Mouse (Mus musculus): ENCODE results near the gene Clic5. TPM values are rescaled to one million over a fixed set of nuclear protein-coding genes. Genes with fewer than 3 reads are reported as not detected.

The Clic5 gene
- total and polyA plus RNA-seq, 3 experiments, result 33.2 to 171 (median 128) TPM

DNA sequence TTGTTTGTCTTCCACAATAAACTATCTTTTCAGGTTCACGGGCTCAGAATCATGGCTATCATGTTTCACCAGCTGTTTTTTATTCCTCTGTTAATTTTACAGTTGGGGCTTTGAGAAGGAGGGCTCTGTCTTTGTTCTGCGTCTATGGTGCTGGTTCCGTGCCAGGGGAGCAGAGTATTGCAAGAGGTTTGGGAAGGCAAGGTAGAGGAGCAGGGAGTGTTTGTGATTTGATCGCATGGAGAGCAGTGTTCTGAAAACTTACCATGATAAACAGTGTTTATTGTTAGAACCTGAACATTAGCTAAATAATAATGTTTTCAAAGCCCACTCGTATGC lies 139.7 kb downstream of the Clic5 start:
- 82% methylated on average over 5 of the region's 5 CpGs for WGBS
- Histone ChIP-seq H3K4me3 (no peak overlapping the region), H3K36me3 (ENCODE audit: control insufficient read depth, insufficient read depth, low read length) (no peaks in the 10 kb centered on the region), H3K27me3 (ENCODE audit: control insufficient read depth, insufficient read depth, low read length) (no peaks in the 10 kb centered on the region), H3K27ac (no peak overlapping the region), H3K9ac (ENCODE audit: low read depth, low read length) (no peak overlapping the region), H3K4me1 (ENCODE audit: control insufficient read depth, insufficient read depth, low read length) (no peaks in the 10 kb centered on the region), H3K79me2 (replicated peaks; ENCODE audit: control insufficient read depth, insufficient read depth, low read length) (no peaks in the 10 kb centered on the region)
- TF ChIP-seq POLR2A (IDR thresholded peaks at IDR 0.05; ENCODE audit: insufficient read depth, low read depth, low read length), result no peak
- no peak for TF ChIP-seq EP300 (IDR thresholded peaks at IDR 0.05; ENCODE audit: insufficient read depth, low read depth, low read length)
- no peak for TF ChIP-seq CTCF (IDR thresholded peaks at IDR 0.05)
- intact Hi-C loops (cut with DNase I), result no loop called here
- no peak for DNase-seq

Other genes starting within 250 kb of the Clic5 start
- 10 to 100 TPM; 13.3 to 14.2 TPM for gene Enpp5, start 109.8 kb upstream of the Clic5 start, total RNA-seq (2021)
- gene Enpp5, start 109.8 kb upstream of the Clic5 start, polyA plus RNA-seq (2012; rRNA removed), result 14.2 and 24.6 TPM in 2 replicates
- gene Enpp4, start 82.8 kb upstream of the Clic5 start, total RNA-seq (2021), result 10 to 100 TPM; 21.6 to 24.6 TPM
- 8.5 and 18.2 TPM in 2 replicates for gene Enpp4, start 82.8 kb upstream of the Clic5 start, polyA plus RNA-seq (2012; rRNA removed)

All from heart, adult 2 months (tissue).